Mouse (Mus musculus) stomach, postnatal 0 days (tissue): ENCODE measurements around the gene Itga9. TPM values are rescaled to one million over a fixed set of nuclear protein-coding genes. Genes with fewer than 3 reads are reported as not detected.

Experiments used
- ATAC-seq: fragments of 200-750 bp; cut with Nextera tagmentation; 2 replicates; pipeline ENCODE4 v1.8.0; 2017; ENCODE audit not compliant: low FRiP score, low TSS enrichment
- DNase-seq: peaks from one replicate; pipeline ENCODE4 v3.0.0-alpha.2; 2016; ENCODE audit warnings: low spot score
- H3K27ac ChIP-seq: fragments of 300-500 bp; sonication (generic); replicated peaks from 2 replicates; pipeline ENCODE4 v1.5.1; 2014; ENCODE audit warnings: mild to moderate bottlenecking, control low read depth
- H3K27me3 ChIP-seq: fragments of 300-500 bp; sonication (generic); 2 replicates; pipeline ENCODE4 v1.6.1; 2014; ENCODE audit warnings: low read length; ENCODE audit not compliant: control insufficient read depth, insufficient read depth
- H3K36me3 ChIP-seq: fragments of 300-500 bp; sonication (generic); 2 replicates; pipeline ENCODE4 v1.6.1; 2014; ENCODE audit warnings: low read length, mixed read lengths; ENCODE audit not compliant: control insufficient read depth, insufficient read depth
- H3K4me1 ChIP-seq: fragments of 300-500 bp; sonication (generic); replicated peaks from 2 replicates; pipeline ENCODE4 v1.6.1; 2014; ENCODE audit warnings: antibody characterized with exemption; ENCODE audit not compliant: control insufficient read depth, insufficient read depth
- H3K4me2 ChIP-seq: fragments of 300-500 bp; sonication (generic); replicated peaks from 2 replicates; pipeline ENCODE4 v1.6.1; 2014; ENCODE audit warnings: low read depth, mild to moderate bottlenecking, control low read depth, moderate library complexity
- H3K4me3 ChIP-seq: fragments of 300-500 bp; sonication (generic); 2 replicates; pipeline ENCODE4 v1.5.1; 2014; ENCODE audit warnings: low read depth, low read length, control low read depth
- H3K9ac ChIP-seq: fragments of 300-500 bp; sonication (generic); 2 replicates; pipeline ENCODE4 v1.6.1; 2014; ENCODE audit warnings: mild to moderate bottlenecking, low read length, control low read depth, mixed read lengths
- H3K9me3 ChIP-seq: fragments of 300-500 bp; sonication (generic); 2 replicates; pipeline ENCODE4 v1.6.1; 2016; ENCODE audit warnings: low read length; ENCODE audit not compliant: control insufficient read depth
- CTCF ChIP-seq: IDR thresholded peaks from 2 replicates; pipeline ENCODE4 v1.5.1; 2016; ENCODE audit warnings: antibody characterized with exemption, low read depth, mild to moderate bottlenecking, moderate library complexity
- EP300 ChIP-seq: optimal IDR thresholded peaks from 2 replicates; pipeline ENCODE3; 2016; ENCODE audit warnings: antibody characterized with exemption
- WGBS: fragments of 180-500 bp; shearing (Covaris S2); extraction: QIAGEN DNeasy Blood & Tissue Kit; methylation state at CpG from one replicate; pipeline ENCODE4 v1.1.7; 2014; 5-methylcytosine and 5-hydroxymethylcytosine counted together
- polyA plus RNA-seq: library from polyadenylated mRNA; unstranded; fragments of >200 nt; fragmentation: Nextera tagmentation; extraction: Ambion mirVana; gene quantifications from 2 replicates; pipeline ENCODE4 v1.2.1, GENCODE M21; 2015

Itga9 gene
- polyA plus RNA-seq, 1 experiment from 2014 or later = 5.3 TPM

- 46% methylated on average over 11 of the region's 11 CpGs for WGBS
- peak; percentile 41 for DNase-seq
These were observed 224.6 kb downstream of the Itga9 start for GRCm38 (mm10) chr9:118831080-118831479.

GRCm38 (mm10) chr9:118832533-118832932, 226.0 kb downstream of the Itga9 start:
- TF ChIP-seq CTCF = no peak
- TF ChIP-seq EP300 = no peak
- H3K4me3 ChIP-seq = no peak overlapping the region
- ATAC-seq (no peak), DNase-seq (no peak)
- H3K9ac ChIP-seq = no peak overlapping the region
- no peaks in the 10 kb centered on the region for H3K9me3 ChIP-seq
- no peaks in the 10 kb centered on the region for H3K27me3 ChIP-seq
- 69% methylated on average over 3 of the region's 3 CpGs for WGBS
- no peak overlapping the region for H3K4me2 ChIP-seq
- no peak overlapping the region for H3K27ac ChIP-seq
- H3K36me3 ChIP-seq = no peaks in the 10 kb centered on the region; the same call in 1 of the 2 replicates
- H3K4me1 ChIP-seq = no peaks in the 10 kb centered on the region

More at GRCm38 (mm10) chr9:118831080-118831479, 224.6 kb downstream of the Itga9 start:
- ATAC-seq = peak; percentile 51
- Histone ChIP-seq H3K27ac (no peak overlapping the region), H3K4me3 (no peak overlapping the region), H3K9me3 (no peaks in the 10 kb centered on the region), H3K4me2 (no peak overlapping the region), H3K9ac (no peak overlapping the region), H3K4me1 (no peaks in the 10 kb centered on the region), H3K36me3 (no peaks in the 10 kb centered on the region; the same call in 1 of the 2 replicates), H3K27me3 (no peaks in the 10 kb centered on the region)
- TF ChIP-seq EP300 (no peak), CTCF (no peak)

- H3K4me1 ChIP-seq = no peaks in the 10 kb centered on the region
- no peak for TF ChIP-seq CTCF
- no peak for TF ChIP-seq EP300
- H3K4me2 ChIP-seq = no peak overlapping the region
- DNase-seq (no peak), ATAC-seq (no peak)
- no peak overlapping the region for H3K9ac ChIP-seq
- no peaks in the 10 kb centered on the region for H3K9me3 ChIP-seq
- no peak overlapping the region for H3K27ac ChIP-seq
- no peak overlapping the region for H3K4me3 ChIP-seq
- no peaks in the 10 kb centered on the region for H3K27me3 ChIP-seq
- H3K36me3 ChIP-seq = no peaks in the 10 kb centered on the region; the same call in 1 of the 2 replicates
- 77% methylated on average over 8 of the region's 8 CpGs for WGBS
These were observed 226.9 kb downstream of the Itga9 start for GRCm38 (mm10) chr9:118833413-118833812.

GRCm38 (mm10) chr9:118838910-118839667, 232.6 kb downstream of the Itga9 start:
- 38% methylated on average over 7 of the region's 7 CpGs for WGBS
- Histone ChIP-seq H3K9me3 (no peaks in the 10 kb centered on the region), H3K36me3 (no peaks in the 10 kb centered on the region; the same call in 1 of the 2 replicates), H3K27me3 (no peaks in the 10 kb centered on the region), H3K4me1 (no peaks in the 10 kb centered on the region), H3K4me3 (no peak overlapping the region), H3K27ac (no peak overlapping the region), H3K4me2 (no peak overlapping the region), H3K9ac (no peak overlapping the region)
- no peak for DNase-seq
- ATAC-seq = no peak
- TF ChIP-seq EP300 = no peak
- TF ChIP-seq CTCF = no peak

GRCm38 (mm10) chr9:118841247-118841646, 234.8 kb downstream of the Itga9 start:
- H3K4me1 ChIP-seq = no peaks in the 10 kb centered on the region
- H3K36me3 ChIP-seq = no peaks in the 10 kb centered on the region
- no peak overlapping the region for H3K4me3 ChIP-seq
- ATAC-seq (no peak), DNase-seq (no peak)
- 80% methylated on average over 6 of the region's 6 CpGs for WGBS
- H3K9me3 ChIP-seq = no peaks in the 10 kb centered on the region
- no peaks in the 10 kb centered on the region for H3K27me3 ChIP-seq
- no peak overlapping the region for H3K27ac ChIP-seq
- no peak overlapping the region for H3K4me2 ChIP-seq
- TF ChIP-seq CTCF (no peak), EP300 (no peak)
- no peak overlapping the region for H3K9ac ChIP-seq

GRCm38 (mm10) chr9:118841907-118842432, 235.5 kb downstream of the Itga9 start:
- 73% methylated on average over 7 of the region's 7 CpGs for WGBS
- Histone ChIP-seq H3K9ac (no peak overlapping the region), H3K4me3 (no peak overlapping the region), H3K4me2 (no peak overlapping the region), H3K4me1 (no peaks in the 10 kb centered on the region), H3K9me3 (no peaks in the 10 kb centered on the region), H3K27ac (no peak overlapping the region), H3K36me3 (no peaks in the 10 kb centered on the region; the same call in 1 of the 2 replicates), H3K27me3 (no peaks in the 10 kb centered on the region)
- ATAC-seq (no peak), DNase-seq (no peak)
- TF ChIP-seq CTCF = no peak
